Comparison of ENCODE assay signal across 21 mouse cellular contexts in the genomic region with DNA sequence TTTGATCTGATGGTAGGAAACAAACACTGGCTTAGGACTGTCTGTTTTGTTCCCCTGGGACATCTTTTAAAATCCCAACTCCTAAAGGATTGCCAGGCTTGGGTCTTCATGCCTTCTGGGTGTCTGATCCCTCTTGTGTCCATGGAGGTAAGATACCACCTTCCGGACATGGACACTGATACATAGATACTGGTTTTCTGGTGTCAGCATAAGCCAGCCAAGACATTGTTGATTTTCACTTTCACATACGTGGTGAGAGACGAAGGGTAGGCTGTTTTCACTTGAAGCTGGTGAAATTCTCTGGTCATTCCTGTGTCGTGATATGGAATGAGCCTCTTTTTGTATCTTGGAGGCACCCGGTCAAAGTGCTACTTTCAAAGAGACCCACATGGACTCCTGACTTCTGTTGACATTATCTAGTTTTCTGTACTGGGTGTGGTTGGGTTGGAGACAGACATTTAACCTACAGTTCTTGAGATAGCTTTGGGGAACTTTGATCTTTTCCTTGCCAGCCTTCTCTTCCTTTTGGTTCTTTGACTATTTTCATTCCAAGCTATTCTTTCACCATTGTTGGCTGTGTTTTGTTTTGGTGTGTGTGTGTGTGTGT.
A peak's percentile ranks its signal among the peaks of the same experiment; 100 is the strongest.
DNase-seq lines count a peak whose midpoint lies in the region; ATAC-seq lines count a peak whose summit lies in the region.
"Had no signal": no experiment of that assay in that cellular context is flagged by ENCODE, and none has a peak within 500 bp of the region (broad histone marks: within the 10 kb centered on the region; RNA-seq: fewer than 3 reads in every experiment).

No protein-coding gene starts in this region.

- H3K4me2 ChIP-seq in liver, embryonic 12.5 days: peak overlapping the region; percentile 53
- H3K4me2 ChIP-seq in intestine, embryonic 16.5 days (ENCODE audit: low read depth, low read length): no peak overlapping the region
- H3K4me2 ChIP-seq in hindbrain, embryonic 13.5 days: no peak overlapping the region
- H3K4me2 ChIP-seq: forebrain, embryonic 15.5 days; heart, embryonic 15.5 days; lung, embryonic 15.5 days; midbrain, embryonic 11.5 days had no signal

- peak; percentile 84 for ATAC-seq in liver, embryonic 12.5 days
- ATAC-seq in intestine, embryonic 16.5 days: peak; percentile 96
- ATAC-seq in megakaryocyte-erythroid progenitor cell, adult 5-6 weeks (replicated peaks; ENCODE audit: low FRiP score, low TSS enrichment, poor library complexity, severe bottlenecking): peak; percentile 85
- no peak for ATAC-seq in hindbrain, embryonic 13.5 days (ENCODE audit: low FRiP score)
- ATAC-seq: forebrain, embryonic 15.5 days; hindbrain, postnatal 0 days had no signal

- no peak overlapping the region for H3K4me3 ChIP-seq in liver, embryonic 12.5 days
- no peak overlapping the region for H3K4me3 ChIP-seq in intestine, embryonic 16.5 days (ENCODE audit: low read length)
- no peak overlapping the region for H3K4me3 ChIP-seq in hindbrain, embryonic 13.5 days
- H3K4me3 ChIP-seq: embryonic facial prominence, embryonic 10.5 days; forebrain, embryonic 15.5 days; heart, embryonic 15.5 days; lung, embryonic 15.5 days had no signal

- H3K4me1 ChIP-seq in liver, embryonic 12.5 days: peaks cover 21% of the 10 kb centered on the region
- H3K4me1 ChIP-seq in intestine, embryonic 16.5 days (ENCODE audit: control insufficient read depth, insufficient read depth, low read length): 0 out of 2 replicates have a peak, but pooled peaks cover 2% of the 10 kb centered on the region
- H3K4me1 ChIP-seq in hindbrain, embryonic 13.5 days (replicated peaks): no peaks in the 10 kb centered on the region
- H3K4me1 ChIP-seq: embryonic facial prominence, embryonic 10.5 days; forebrain, embryonic 15.5 days; heart, embryonic 15.5 days had no signal

- H3K9me3 ChIP-seq in liver, embryonic 12.5 days (replicated peaks): no peaks in the 10 kb centered on the region
- H3K9me3 ChIP-seq in intestine, embryonic 16.5 days (ENCODE audit: control insufficient read depth, low read length): no peaks in the 10 kb centered on the region
- H3K9me3 ChIP-seq in hindbrain, embryonic 13.5 days: no peaks in the 10 kb centered on the region
- H3K9me3 ChIP-seq: embryonic facial prominence, embryonic 10.5 days; forebrain, embryonic 15.5 days; heart, embryonic 15.5 days; lung, embryonic 15.5 days had no signal

- peak overlapping the region; percentile 66; the same call in 1 of the 2 replicates for H3K27ac ChIP-seq in liver, embryonic 12.5 days
- peak overlapping the region; percentile 48; the same call in 1 of the 2 replicates for H3K27ac ChIP-seq in intestine, embryonic 16.5 days (ENCODE audit: low read length)
- no peak overlapping the region for H3K27ac ChIP-seq in hindbrain, embryonic 13.5 days
- H3K27ac ChIP-seq: embryonic facial prominence, embryonic 10.5 days; forebrain, embryonic 15.5 days; heart, embryonic 15.5 days; hindbrain, postnatal 0 days had no signal

- no peak overlapping the region for H3K9ac ChIP-seq in liver, embryonic 12.5 days
- H3K9ac ChIP-seq in intestine, embryonic 16.5 days (ENCODE audit: low read depth, low read length): no peak overlapping the region
- no peak overlapping the region for H3K9ac ChIP-seq in hindbrain, embryonic 13.5 days
- H3K9ac ChIP-seq: forebrain, embryonic 15.5 days; heart, embryonic 15.5 days; lung, embryonic 15.5 days had no signal

- 36% methylated on average over 5 of the region's 5 CpGs for WGBS in liver, embryonic 12.5 days (ENCODE audit: insufficient replicate concordance)
- WGBS in intestine, embryonic 16.5 days: 69% methylated on average over 5 of the region's 5 CpGs
- 83% methylated on average over 5 of the region's 5 CpGs for WGBS in hindbrain, embryonic 13.5 days

- no peaks in the 10 kb centered on the region for H3K36me3 ChIP-seq in liver, embryonic 12.5 days
- no peaks in the 10 kb centered on the region for H3K36me3 ChIP-seq in intestine, embryonic 16.5 days (ENCODE audit: control insufficient read depth, insufficient read depth, low read length)
- H3K36me3 ChIP-seq in hindbrain, embryonic 13.5 days: no peaks in the 10 kb centered on the region
- H3K36me3 ChIP-seq: embryonic facial prominence, embryonic 10.5 days; forebrain, embryonic 15.5 days; heart, embryonic 15.5 days; lung, embryonic 15.5 days had no signal

- no peaks in the 10 kb centered on the region for H3K27me3 ChIP-seq in liver, embryonic 12.5 days (replicated peaks)
- H3K27me3 ChIP-seq in intestine, embryonic 16.5 days (replicated peaks; ENCODE audit: control insufficient read depth, insufficient read depth, low read length): no peaks in the 10 kb centered on the region
- H3K27me3 ChIP-seq in hindbrain, embryonic 13.5 days: no peaks in the 10 kb centered on the region
- H3K27me3 ChIP-seq: forebrain, embryonic 15.5 days; heart, embryonic 15.5 days; lung, embryonic 15.5 days had no signal

- no peak for DNase-seq in liver
- no peak for DNase-seq in layer of hippocampus, postnatal 10 days (ENCODE audit: low spot score in 2 of 2)
- no peak for DNase-seq in frontal cortex, postnatal 14 days (ENCODE audit: low spot score in 2 of 2)
- DNase-seq: cerebellum, adult 9-10 months; gastrocnemius, postnatal 36 days; heart, postnatal 4 days; kidney, adult 2 months; kidney, postnatal 14 days; lung, postnatal 4 days; spleen, adult 18-20 months; thymus, adult 2 months had no signal
